Mouse (Mus musculus): Measurements from ENCODE around the gene Prss12.

DNA sequence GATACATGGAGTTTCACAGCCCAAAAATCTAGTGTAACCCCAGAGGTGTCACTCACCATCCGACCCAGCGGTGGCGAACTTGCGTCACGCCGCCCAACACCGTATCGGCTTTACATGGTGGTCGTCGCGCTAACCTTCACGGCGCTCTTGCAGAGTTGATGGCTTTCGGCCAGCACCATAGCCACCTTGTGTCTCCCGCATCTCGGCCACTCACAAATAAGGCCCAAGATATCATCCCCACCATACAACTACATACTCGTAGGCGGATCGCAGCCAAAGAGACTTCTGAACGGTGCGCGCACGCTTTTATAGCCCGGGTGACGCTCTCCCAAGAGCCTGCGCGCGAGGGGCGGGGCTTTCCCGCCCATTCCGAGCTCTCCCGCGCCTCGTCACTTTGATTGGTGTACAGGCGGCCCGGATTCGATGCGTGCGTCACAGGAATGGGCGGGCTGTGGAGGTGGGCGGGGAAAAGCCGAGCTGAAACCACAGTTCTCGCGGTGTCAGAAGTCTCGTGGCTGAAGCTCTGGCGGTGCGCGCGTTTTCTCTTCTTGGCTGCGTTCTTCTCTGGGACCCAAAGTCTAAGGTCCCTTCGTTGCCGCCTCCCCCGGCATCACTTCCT, 61.5 kb downstream of the Prss12 start:
- no peak for TF ChIP-seq ZNF384 (IDR thresholded peaks at IDR 0.05; ENCODE audit: low read depth, low read length)
- TF ChIP-seq CHD2 (IDR thresholded peaks at IDR 0.05; ENCODE audit: low read depth, low read length): peak; percentile 93
- peak; percentile 62; the same call in 1 of the 2 replicates for TF ChIP-seq HCFC1 (IDR thresholded peaks at IDR 0.05; ENCODE audit: borderline replicate concordance, insufficient read depth, low read length)
- TF ChIP-seq ZC3H11A (IDR thresholded peaks at IDR 0.05; ENCODE audit: borderline replicate concordance, low read depth, low read length): no peak

All from ES-E14 (cell line).